Mouse (Mus musculus) left cerebral cortex, postnatal 25 days (tissue): Measurements from ENCODE around the gene Foxe3. TPM values are rescaled to one million over a fixed set of nuclear protein-coding genes. Genes with fewer than 3 reads are reported as not detected.

Experiments
- DNase-seq, 2 experiments: peaks; one replicate each; pipeline ENCODE4 v3.0.0; 2022; ENCODE audit warnings: low spot score in 2 of 2, mixed read lengths in 1 of 2
- intact Hi-C: fragments of 180-260 bp; cut with DNase I; formaldehyde crosslinking; loops from one replicate; pipeline ENCODE4 v1.15.1; 2025
- total RNA-seq, 2 experiments: library from RNA; stranded (reverse); gene quantifications; 2 replicates each; pipeline ENCODE4 v1.2.3; 2021

Gene Foxe3
- total RNA-seq, 2 experiments from 2014 or later = not detected

DNA sequence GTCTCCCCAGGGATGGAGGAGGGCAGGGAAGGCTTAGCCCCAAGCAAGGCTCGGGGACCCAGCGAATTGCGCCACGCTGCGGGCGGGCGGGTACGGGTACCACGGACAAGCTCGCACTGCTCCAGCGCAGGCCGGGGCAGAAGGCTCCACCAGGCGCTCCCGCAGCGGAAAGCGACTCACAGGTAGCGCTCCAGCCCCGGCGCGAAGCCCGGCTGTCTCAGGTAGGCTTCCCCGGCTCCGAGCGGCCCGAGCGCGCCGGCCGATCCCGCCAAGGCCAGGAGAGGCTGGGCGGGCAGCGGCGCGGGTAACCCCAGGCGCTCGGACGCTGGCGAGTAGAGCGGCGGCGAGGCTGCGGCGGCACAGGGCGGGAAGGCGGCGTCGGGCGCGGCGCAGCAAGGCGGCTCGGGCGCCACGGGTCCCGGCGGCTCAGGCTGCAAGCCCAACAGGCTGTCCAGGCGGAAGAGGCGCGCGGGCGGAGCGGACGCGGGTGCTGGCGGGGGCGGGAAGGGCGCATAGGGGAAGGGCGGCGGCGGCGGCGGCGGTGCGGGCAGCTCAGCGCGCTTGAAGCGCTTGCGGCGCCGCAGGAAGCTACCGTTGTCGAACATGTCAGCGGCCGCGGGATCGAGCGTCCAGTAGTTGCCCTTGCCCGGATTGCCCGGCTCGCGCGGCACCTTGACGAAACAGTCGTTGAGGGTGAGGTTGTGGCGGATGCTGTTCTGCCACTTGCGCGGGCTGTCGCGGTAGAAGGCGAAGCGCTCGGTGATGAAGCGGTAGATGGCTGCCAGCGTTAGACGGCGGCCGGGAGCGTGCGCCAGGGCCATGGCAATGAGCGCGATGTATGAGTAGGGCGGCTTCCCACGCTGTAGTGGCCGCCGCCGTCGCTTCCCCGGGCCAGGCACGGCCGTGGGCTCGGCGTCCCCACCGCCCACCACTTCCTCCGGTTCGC lies 569 bp downstream of the Foxe3 start:
- intact Hi-C loops = no loop called here

DNA sequence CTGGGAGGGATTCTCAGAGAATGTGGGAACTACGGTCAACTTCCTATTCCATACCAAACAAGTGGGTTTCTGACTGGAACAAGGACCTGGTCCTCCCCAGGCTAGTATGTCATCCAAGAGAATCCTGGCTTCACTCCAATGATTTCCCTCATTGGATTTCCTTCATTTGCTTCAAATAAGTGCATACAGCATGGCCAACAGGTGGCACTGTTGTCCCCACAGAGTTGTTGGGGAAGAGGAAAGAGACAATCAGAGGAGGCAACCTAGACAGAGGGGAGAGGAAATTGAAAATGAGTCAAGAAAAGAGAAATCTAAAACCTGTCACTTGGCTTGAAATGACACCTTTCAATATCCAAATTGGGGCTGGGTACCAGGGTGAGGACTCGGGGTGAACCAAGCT lies 8.7 kb downstream of the Foxe3 start:
- intact Hi-C loops = loop anchor here (2.0 kb wide), 1 partner anchor 30 kb away; no protein-coding TSS in a partner anchor
- DNase-seq = no peak

More for the DNA sequence above, 569 bp downstream of the Foxe3 start:
- no peak for DNase-seq

DNA sequence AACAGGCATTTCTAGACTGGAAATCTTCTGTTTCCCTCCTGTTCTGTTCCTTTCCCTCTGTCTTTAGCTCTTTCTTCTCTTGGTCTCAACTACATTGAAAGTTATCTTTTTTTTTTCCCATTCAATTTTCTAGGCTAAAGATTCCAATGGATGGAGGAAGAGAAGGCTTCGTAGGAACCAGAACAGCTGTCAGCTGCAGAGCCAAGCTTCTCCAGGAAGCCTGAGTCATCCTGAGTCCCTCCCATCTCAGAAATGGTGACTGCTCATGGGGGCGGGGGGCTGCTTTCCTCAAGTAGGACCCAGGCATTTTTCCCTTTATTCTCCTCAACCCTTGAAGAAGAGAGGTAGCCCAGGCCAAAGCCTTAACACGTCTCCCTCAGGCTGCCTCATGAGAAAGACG lies 9.8 kb downstream of the Foxe3 start:
- intact Hi-C loops = loop anchor here (2.0 kb wide), 1 partner anchor 31 kb away; no protein-coding TSS in a partner anchor
- no peak for DNase-seq

DNA sequence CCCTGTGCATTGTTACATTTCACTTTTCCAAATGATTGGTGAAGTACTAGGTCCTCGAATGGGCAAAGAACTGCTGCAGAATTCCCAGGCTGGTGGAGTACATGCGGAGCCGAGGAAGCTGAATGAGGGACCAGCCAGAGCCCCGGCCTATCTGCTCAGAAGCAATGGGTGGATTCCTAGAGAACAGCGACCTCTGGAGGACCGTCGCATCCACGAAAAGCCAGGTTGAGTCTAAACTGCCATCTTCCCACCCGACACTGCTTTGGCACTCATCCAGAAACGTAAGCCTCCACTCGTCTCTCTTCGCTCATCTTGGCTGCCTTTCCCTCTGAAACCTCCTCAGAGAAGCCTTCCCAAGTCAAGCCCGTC lies 12.2 kb downstream of the Foxe3 start:
- DNase-seq = no peak
- intact Hi-C loops = loop anchor here (5.0 kb wide), 1 partner anchor 246 kb away; no protein-coding TSS in a partner anchor

DNA sequence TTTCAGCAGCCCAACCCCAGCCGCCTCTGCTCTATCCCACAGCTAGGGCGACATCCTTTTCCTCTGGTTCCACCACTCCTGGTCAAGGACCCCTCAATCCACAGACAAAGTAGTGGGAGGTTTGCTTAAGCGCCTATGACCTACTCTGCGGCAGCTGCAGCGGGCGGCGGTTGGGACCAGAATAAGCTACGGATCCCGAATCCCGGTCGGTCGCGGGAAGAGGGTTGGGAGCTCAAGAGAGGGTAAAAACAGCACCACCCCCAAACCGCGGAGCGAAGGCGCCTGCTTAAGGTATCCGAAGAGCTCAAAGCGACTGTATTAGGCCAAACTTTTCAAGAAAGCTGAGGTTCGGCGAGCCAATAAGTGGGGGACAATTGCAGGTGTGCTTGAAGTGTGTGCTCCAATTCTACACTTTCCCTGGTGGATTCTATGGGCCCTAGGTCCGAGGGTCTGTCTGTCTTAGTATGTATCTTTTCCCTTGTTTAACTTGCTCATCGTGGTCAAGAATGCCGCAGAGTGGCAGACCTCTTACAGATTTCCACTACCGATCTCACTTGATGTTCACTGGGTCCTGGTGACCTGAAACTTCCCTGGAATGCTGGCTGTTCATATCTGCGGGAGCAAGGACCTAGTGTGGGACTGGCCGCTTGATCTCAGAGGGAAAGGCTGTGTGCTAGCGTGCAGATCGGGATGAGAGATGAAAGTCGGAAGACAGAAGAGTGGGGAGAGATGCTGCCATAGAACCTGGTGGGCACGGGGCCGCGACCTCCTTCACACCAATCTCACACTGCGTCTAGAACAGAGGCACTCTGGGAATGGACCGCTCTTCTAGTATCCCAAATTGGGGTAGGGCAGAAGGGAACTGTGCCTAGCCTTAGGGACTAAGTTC lies 12.9 kb downstream of the Foxe3 start:
- no peak for DNase-seq
- intact Hi-C loops = loop anchor here (5.0 kb wide), 1 partner anchor 246 kb away; no protein-coding TSS in a partner anchor

DNA sequence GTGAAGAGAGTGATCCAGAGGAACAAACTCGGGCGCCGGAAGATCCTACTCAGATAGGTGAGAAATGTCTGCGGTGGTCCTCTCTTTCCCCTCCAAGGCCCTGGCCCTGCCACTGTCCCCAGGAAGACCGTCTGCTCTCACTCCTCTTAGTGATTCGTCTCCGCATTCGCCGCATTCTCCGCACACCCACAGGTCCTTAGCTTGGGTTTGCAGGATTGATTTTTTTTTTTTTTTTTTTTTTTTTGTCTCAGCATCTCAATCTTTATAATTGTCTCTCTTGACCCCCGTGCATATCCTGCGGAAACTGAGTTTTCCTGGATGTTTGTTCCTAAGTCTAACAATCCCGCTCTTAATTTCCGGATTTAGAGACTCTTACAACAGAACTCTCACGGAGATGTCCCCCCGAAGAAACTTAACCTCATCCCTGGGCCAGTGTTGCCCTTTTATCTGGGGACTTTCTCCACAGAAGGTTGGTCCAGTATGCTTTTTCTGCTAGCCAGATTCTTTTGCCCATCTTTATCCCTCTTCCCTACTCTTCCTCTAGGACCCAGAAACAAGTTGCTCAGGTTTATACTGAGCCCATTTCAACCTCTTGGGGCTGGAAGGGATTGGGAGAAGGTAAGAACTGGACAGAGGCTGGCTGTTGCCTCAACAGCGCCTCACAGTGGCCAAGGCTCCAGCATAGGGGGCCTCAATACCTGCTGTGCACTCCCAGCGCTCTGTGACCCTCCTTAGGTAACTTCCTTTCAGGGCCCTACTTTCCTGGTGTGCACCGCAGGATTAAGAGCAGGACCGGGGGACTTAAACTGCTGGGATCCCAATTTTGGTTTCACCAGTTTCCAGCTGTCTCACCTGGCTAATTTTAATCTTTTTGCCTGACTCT lies 16.0 kb downstream of the Foxe3 start:
- intact Hi-C loops = loop anchor here (5.0 kb wide), 2 partner anchors 243 to 1027 kb away; partner anchors contain the start of gene Dmbx1
- no peak for DNase-seq

DNA sequence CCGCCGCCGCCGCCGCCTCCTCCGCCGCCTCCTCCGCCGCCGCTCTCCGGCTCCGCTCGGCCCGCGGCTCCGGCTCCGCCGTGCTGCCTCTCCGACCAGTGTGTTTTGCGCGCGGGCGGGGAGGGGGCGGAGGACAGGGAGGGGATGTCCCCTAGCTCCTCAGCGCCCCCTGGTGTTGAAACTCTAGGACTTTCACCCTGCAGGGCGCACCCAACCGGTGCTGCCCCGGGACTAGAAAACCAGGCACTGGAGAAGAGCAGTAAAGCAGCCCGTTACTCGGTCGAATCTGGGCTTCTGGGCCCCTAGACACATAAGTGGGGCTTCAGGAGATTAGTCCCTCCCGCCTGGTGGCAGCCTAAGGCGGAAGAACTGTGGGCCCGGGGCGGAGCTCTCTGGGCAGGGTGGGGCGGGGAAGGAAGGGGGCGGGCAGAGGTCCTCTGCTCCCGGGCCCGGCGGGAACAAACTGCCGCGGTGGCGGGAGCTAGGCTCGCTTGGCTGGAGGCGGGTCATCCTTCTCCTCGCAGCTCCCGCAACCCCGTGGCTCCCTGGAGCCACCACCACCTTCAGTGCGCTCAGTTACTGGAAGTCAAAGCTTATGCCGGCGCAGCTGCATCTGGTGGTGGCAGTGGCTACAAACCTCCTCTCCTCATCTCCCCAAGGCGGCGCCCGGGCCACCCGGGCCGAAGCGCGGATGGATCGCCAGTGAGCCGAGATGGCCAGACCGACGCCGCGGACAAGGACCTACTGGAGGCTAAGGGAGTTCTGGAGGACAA lies 16.8 kb downstream of the Foxe3 start, which contains the start of gene Foxd2:
Gene Foxd2 (minus strand): TSS at position 45 of the 773 bp plus-strand sequence.
- intact Hi-C loops = loop anchor here (5.0 kb wide), 1 partner anchor 1028 kb away; the partner anchor contains the start of gene Dmbx1
- DNase-seq = peak in 1 of 2 experiments; percentile 38

DNA sequence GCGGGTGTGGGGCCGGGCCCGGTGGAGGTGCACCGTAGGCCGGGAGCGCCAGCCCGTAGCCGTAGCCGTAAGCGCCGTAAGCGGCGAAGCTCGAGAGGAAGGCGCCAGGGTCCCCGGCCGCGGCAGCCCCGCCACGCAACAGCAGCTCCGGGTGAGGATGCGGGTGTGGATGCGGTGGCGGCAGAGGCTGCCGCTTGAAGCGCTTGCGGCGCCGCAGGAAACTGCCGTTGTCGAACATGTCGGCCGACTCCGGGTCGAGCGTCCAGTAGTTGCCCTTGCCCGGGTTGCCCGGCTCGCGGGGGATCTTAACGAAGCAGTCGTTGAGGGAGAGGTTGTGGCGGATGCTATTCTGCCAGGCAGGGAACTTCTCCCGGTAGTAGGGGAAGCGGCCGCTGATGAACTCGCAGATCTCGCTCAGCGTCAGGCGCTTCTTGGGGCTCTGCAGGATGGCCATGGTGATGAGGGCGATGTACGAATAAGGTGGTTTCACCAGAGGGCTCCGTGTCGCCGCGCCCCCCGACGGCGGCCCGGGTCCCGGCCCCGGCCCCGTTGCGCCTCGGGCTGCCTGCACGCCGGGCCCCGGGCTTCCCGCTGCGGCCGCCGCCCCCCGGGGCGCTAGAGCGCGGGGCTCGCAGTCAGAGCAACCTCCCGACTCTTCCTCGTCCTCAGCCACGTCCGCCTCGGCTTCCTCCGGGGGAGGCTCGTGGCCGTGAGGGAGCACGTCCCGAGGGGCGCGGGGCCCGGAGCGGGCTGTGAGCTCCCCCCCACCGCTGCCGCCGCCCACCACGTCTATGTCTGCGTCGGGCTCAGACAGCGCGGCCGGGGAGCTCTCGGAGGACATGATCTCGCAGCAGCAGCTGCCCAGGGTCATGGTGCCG lies 17.6 kb downstream of the Foxe3 start:
- intact Hi-C loops = loop anchor here (5.0 kb wide), 1 partner anchor 1029 kb away; the partner anchor contains the start of gene Dmbx1
- no peak for DNase-seq

DNA sequence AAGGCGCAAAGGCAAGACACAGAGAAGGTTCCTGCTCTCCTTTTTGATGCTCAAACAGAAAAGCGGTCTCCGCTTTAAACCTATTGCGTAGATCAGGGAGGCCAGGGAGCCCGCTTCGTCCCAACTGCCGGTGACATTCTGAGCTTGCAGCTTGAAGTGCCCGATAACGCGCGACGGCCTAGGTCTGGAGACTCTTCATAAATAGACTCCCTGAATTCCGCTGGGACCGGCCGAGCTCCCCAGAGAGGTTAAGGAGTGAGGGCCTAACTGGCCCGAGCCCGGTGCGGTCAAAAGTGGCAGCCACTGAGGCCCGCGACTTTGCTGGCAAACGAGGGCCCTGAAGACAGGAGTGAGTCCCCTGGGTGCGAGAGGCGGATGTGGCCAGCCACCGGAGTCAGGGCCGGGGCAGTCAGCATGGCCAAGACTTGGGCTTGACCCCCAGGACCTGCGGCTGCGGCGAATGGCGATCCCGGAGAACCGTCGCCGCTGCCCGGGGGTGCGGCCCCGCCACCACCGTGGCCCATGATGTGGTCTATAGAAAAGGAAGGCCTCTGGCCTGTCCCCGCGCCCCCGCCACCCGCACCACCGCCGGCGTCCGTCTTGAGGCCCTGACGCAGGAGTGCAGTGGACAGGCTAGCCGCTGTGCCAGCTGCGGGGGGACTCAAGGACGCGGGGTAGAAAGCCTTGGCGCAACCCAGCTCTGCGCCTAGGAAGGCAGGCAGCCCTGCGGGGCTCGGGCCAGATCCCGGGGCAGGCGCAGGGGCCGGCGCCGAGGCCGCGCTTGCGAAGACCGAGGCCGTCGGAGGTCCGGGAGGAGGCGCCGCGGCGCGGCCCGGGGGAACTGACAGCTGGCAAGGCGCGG lies 18.5 kb downstream of the Foxe3 start:
- intact Hi-C loops = loop anchor here (5.0 kb wide), 1 partner anchor 1030 kb away; the partner anchor contains the start of gene Dmbx1
- DNase-seq = no peak

DNA sequence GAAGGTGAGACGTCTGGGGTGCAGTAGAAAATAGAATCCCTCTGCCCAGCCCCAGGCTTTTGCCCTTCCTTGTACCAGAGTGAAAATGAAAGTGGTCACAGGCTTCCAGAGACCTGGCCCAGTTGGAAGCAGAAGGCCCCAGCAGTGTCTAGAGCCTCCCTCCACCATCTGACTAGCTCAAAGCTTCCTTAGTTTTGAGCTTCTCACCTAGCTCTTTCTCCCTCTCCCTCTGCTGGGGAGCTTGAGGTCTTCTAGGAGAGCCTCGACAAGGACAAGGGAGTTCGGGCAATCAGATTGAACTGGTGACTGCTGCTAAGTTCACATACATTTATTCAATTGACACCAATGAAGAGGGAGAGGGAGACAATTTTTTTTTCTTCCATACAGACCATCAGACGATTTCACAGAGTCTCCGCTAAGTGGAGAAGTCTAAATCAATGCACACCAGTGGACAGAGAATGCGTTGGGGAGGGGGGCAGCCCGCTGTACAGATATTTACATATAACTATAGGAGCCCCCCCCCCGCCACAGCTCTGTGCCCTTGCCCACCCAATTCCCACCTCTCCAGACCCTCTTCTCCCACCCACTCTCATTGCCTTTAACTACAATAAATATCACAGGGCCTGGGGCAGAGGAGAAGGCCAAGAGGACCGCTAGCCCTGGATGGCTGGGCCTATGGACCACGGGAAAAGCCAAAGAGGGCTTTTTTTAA lies 19.7 kb downstream of the Foxe3 start:
- intact Hi-C loops = loop anchor here (5.0 kb wide), 1 partner anchor 1031 kb away; the partner anchor contains the start of gene Dmbx1
- no peak for DNase-seq

DNA sequence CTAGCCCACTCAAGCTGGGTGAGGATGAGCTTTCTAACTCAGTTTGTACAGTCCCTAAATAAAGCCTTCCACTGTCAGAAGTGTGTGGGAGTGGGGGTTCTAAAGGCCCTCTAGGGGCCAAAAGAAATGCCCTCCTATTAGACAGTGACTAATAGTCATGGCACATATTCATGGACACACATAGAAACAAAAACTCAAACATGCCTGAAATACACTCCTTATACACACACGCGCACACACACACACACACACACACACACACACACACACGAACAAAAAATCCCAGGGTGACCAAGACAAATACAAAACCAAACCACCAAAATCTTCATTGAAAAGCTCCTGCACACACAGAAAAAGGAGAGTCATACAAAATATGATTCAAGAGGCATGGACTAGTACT lies 20.3 kb downstream of the Foxe3 start:
- no peak for DNase-seq
- intact Hi-C loops = loop anchor here (5.0 kb wide), 1 partner anchor 1032 kb away; the partner anchor contains the start of gene Dmbx1

DNA sequence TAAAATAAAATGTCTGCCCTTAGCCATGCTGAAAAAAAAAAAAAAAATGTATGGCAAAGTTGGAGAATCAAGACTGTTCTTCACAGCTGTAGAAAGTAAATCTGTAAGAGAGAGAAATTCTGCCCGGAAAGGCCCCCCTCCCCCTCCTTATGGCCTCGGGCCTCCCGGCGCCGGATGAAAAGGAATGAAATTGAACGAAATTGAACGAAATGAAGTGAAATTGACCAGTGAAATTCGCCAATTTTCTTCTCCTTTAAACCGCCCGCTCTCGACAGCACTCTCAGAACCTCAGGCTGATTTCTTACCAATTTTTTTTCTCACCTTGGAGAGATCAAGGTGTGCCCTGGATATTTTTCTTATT lies 22.4 kb downstream of the Foxe3 start:
- intact Hi-C loops = no loop called here
- no peak for DNase-seq

DNA sequence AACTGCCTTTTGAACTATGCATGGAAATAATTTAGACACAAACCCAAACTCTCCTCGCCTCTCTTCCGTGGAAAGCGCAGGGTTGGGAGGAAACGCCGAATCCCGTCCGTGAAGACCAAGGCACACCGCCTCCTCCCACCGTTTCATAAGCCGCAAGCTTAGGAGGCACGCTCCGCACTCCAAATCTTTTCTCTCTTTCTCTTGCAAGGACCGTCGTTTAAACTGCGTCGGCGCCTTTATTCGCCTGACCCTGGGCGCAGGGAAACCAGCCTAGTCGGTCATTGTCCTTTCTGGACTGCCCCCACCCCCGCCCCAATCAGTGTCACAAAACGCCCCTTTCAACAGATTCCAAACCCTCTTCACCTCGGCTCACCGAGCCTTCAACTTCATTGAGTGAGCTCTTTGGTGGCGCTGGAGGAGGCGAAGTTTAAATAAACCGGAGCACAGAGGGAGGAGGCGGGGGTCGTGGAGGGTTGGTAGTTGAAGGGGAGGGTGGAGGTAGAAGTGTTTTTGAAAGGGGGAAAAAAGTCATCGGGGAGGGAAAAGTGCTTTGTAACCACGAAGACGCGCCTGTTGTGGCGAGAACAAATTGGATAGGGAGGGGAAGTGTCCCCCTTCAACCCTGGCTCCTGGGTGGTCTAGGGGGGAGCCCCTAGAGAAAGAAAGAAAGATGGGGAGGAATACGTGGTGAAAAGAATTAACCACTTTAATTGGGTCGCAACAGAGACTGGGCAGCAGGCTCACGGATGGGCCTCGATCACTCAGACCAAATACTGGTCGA lies 23.0 kb downstream of the Foxe3 start:
- intact Hi-C loops = no loop called here
- no peak for DNase-seq

DNA sequence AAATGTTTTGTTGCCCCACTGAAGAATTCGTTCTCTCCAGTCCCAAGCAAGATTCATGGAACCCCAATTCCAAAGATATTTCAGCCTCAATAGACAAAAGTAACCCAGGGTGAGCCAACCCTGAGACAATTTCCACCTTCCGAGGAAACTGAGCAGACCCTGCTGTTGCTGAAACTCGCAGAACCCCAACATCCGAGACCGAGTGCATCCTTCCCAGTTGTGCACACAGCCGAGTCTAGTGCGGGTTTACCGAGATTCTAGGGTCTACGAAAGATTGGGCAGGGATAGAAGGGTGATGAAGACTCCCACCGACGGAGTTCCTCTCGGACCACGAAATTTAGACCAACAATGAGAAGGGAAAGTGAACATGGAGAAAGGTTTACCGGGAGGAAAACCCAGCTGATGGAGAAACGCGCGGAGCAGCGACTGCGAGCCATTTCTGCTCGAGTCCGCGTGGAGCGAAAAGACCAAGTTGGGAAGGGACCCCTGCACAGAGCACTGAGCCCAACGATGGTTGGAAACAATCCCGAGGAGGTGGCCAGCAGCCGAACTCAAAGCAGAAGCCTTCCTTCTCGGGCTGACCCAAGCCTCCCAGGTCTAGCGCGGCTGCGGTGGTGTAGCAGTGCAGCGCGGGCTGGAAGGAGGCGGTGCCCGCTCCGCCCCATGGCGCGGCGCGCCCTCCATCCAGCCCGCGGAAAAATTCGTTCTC lies 24.0 kb downstream of the Foxe3 start:
- intact Hi-C loops = loop anchor here (2.0 kb wide), 1 partner anchor 155 kb away; the partner anchor contains the start of gene Tal1
- no peak for DNase-seq
